Mouse (Mus musculus) midbrain, embryonic 16.5 days (tissue): ENCODE measurements around the gene Plb1. TPM values are rescaled to one million over a fixed set of nuclear protein-coding genes. Genes with fewer than 3 reads are reported as not detected.

Experiments
- ATAC-seq: fragments of 200-750 bp; cut with Nextera tagmentation; 2 replicates; pipeline ENCODE4 v1.8.0; 2017; ENCODE audit warnings: moderate TSS enrichment
- H3K27ac ChIP-seq: fragments of 300-500 bp; sonication (generic); 2 replicates; pipeline ENCODE4 v1.5.1; 2014; ENCODE audit warnings: mild to moderate bottlenecking, low read length, mixed read lengths
- H3K27me3 ChIP-seq: fragments of 300-500 bp; sonication (generic); 2 replicates; pipeline ENCODE4 v1.6.1; 2014; ENCODE audit warnings: low read depth, low read length, mixed read lengths; ENCODE audit not compliant: control insufficient read depth, insufficient read depth
- H3K36me3 ChIP-seq: fragments of 300-500 bp; sonication (generic); 2 replicates; pipeline ENCODE4 v1.6.1; 2014; ENCODE audit warnings: mild to moderate bottlenecking, low read length, moderate library complexity, mixed read lengths; ENCODE audit not compliant: control insufficient read depth, insufficient read depth
- H3K4me1 ChIP-seq: fragments of 300-500 bp; sonication (generic); 2 replicates; pipeline ENCODE4 v1.6.1; 2014; ENCODE audit warnings: mild to moderate bottlenecking, low read length, mixed read lengths; ENCODE audit not compliant: control insufficient read depth, insufficient read depth
- H3K4me2 ChIP-seq: fragments of 300-500 bp; sonication (generic); 2 replicates; pipeline ENCODE4 v1.6.1; 2014; ENCODE audit warnings: mild to moderate bottlenecking, low read length, mixed read lengths
- H3K4me3 ChIP-seq: fragments of 300-500 bp; sonication (generic); 2 replicates; pipeline ENCODE4 v1.5.1; 2014; ENCODE audit warnings: low read depth, mild to moderate bottlenecking, low read length, moderate library complexity, mixed read lengths
- H3K9ac ChIP-seq: fragments of 300-500 bp; sonication (generic); 2 replicates; pipeline ENCODE4 v1.6.1; 2014; ENCODE audit warnings: low read depth, low read length, mixed read lengths
- H3K9me3 ChIP-seq: fragments of 300-500 bp; sonication (generic); replicated peaks from 2 replicates; pipeline ENCODE4 v1.6.1; 2014; ENCODE audit warnings: mild to moderate bottlenecking, low read length, mixed read lengths; ENCODE audit not compliant: control insufficient read depth, poor library complexity, severe bottlenecking
- WGBS: fragments of 180-500 bp; shearing (Covaris S2); extraction: QIAGEN DNeasy Blood & Tissue Kit; methylation state at CpG from one replicate; pipeline ENCODE4 v1.1.7; 2014; 5-methylcytosine and 5-hydroxymethylcytosine counted together
- polyA plus RNA-seq: library from polyadenylated mRNA; unstranded; fragments of >200 nt; fragmentation: Nextera tagmentation; extraction: Ambion mirVana; gene quantifications from 2 replicates; pipeline ENCODE4 v1.2.1, GENCODE M21; 2015

The Plb1 gene
- polyA plus RNA-seq, 1 experiment from 2014 or later, result 0.04 TPM

DNA sequence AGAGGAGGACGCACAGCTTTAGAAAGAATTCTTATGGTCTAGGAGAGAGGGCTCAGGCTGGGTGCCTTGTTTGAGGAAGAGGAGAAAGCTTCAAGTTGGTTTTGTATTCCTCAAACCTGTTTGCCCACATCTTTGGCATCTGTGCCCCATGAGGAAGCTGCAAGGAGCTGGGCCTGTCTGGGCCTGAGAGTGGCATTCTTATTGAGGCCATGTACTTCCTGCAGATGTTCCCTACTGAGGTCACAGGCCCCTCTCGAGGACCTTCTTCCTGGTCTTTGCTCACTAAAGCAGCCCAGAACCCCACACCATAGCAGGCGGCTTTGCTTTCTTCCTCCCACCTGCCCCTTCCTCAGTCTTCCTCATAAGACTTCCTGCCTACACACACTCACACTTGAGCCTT lies 33.4 kb upstream of the Plb1 start:
- no peak overlapping the region for H3K27ac ChIP-seq
- no peak overlapping the region for H3K4me2 ChIP-seq
- H3K27me3 ChIP-seq, result no peaks in the 10 kb centered on the region
- H3K9ac ChIP-seq, result no peak overlapping the region
- H3K36me3 ChIP-seq, result no peaks in the 10 kb centered on the region
- 79% methylated on average over 3 of the region's 3 CpGs for WGBS
- no peaks in the 10 kb centered on the region for H3K4me1 ChIP-seq
- H3K4me3 ChIP-seq, result no peak overlapping the region
- H3K9me3 ChIP-seq, result no peaks in the 10 kb centered on the region
- ATAC-seq, result no peak

DNA sequence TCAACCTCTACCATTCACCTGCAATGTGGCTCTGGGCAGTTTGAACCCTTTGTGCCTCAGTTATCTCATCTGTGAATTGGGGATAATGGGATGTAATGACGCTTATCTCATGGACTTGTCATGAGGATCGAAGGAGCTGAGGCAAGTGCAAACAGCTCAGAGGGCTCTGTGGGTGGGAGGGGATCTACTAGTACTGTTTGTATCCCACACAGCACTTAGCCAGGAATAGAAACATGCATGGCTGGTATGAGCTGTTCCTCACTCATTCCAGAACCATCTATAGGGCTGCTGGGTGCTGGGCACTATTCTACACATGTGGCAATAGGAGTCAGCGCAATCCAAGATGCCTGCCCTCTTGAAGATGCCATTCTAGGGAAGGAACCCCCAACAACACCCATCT lies 32.9 kb upstream of the Plb1 start:
- Histone ChIP-seq H3K9ac (no peak overlapping the region), H3K27me3 (no peaks in the 10 kb centered on the region), H3K4me1 (no peaks in the 10 kb centered on the region), H3K4me3 (no peak overlapping the region), H3K27ac (no peak overlapping the region), H3K4me2 (no peak overlapping the region), H3K9me3 (no peaks in the 10 kb centered on the region), H3K36me3 (no peaks in the 10 kb centered on the region)
- 98% methylated on average over 3 of the region's 3 CpGs for WGBS
- ATAC-seq, result no peak

DNA sequence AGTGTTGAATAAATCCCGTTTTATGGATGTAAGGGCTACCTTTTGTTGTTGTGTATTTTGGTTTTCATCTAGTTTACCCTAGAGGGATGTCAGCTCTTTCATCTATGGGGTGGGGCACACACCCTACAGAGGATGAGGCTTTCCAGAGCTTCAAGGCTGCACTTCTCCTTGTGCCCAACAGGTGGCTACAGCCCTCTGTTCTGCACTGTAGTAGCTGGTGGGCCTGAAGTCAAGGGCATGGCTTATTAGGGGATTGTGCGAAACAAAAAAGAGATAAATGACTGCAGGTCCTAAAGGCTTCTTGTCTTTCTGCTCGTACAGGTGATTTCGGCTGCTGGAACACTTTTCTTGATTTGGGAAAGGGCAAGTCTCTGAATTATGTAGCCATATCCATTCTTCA lies 27.9 kb upstream of the Plb1 start:
- no peaks in the 10 kb centered on the region for H3K9me3 ChIP-seq
- H3K27ac ChIP-seq, result no peak overlapping the region
- H3K4me3 ChIP-seq, result no peak overlapping the region
- no peaks in the 10 kb centered on the region for H3K4me1 ChIP-seq
- H3K9ac ChIP-seq, result no peak overlapping the region
- H3K36me3 ChIP-seq, result no peaks in the 10 kb centered on the region
- H3K4me2 ChIP-seq, result no peak overlapping the region
- 73% methylated on average over 4 of the region's 4 CpGs for WGBS
- H3K27me3 ChIP-seq, result no peaks in the 10 kb centered on the region
- no peak for ATAC-seq

DNA sequence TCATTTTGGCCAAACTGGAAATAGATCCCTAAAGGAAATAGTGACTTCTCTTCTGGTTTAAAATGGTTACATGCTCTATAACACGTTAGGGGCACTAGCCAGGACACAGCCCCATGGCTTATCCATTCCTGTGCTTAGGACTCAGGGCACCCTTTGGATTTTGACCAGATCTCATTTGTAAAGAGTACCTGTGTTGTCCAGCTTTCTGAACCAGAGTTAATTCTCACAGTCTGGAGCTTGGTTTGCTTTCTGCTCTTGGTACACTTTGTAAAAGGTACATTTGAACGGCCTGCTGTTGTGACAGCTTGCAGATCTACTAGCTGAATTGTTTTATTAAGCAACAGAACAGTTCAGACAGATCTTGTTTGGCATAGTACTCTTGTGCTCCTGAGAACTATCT lies 25.8 kb upstream of the Plb1 start:
- H3K9me3 ChIP-seq, result no peaks in the 10 kb centered on the region
- no peaks in the 10 kb centered on the region for H3K4me1 ChIP-seq
- H3K9ac ChIP-seq, result no peak overlapping the region
- no peak for ATAC-seq
- H3K27me3 ChIP-seq, result no peaks in the 10 kb centered on the region
- H3K4me2 ChIP-seq, result no peak overlapping the region
- H3K27ac ChIP-seq, result no peak overlapping the region
- no peaks in the 10 kb centered on the region for H3K36me3 ChIP-seq
- 77% methylated on average over 2 of the region's 2 CpGs for WGBS
- no peak overlapping the region for H3K4me3 ChIP-seq

DNA sequence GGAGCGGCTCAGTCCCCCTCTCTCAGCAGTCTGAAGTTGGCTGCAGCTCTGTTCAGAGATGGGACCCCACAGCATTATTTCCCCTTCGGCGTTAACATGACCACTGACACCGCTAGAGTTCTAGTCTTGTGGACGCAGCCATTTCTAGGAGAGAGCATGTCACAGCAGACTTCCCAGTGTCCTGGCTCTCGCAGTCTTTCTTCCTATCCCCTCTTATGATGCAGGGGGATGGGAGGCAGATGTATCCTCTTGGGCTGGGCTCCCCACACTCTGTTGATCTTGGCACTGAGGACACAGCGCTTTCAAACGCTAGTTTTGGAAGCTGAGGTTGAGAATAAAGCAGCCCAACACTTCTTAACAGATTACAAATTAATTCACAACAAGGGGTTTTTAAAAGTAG lies 24.0 kb upstream of the Plb1 start:
- no peak for ATAC-seq
- no peaks in the 10 kb centered on the region for H3K9me3 ChIP-seq
- no peaks in the 10 kb centered on the region for H3K4me1 ChIP-seq
- no peak overlapping the region for H3K9ac ChIP-seq
- H3K4me3 ChIP-seq, result no peak overlapping the region
- no peaks in the 10 kb centered on the region for H3K27me3 ChIP-seq
- H3K36me3 ChIP-seq, result no peaks in the 10 kb centered on the region
- H3K27ac ChIP-seq, result no peak overlapping the region
- WGBS, result 71% methylated on average over 8 of the region's 8 CpGs
- H3K4me2 ChIP-seq, result no peak overlapping the region

DNA sequence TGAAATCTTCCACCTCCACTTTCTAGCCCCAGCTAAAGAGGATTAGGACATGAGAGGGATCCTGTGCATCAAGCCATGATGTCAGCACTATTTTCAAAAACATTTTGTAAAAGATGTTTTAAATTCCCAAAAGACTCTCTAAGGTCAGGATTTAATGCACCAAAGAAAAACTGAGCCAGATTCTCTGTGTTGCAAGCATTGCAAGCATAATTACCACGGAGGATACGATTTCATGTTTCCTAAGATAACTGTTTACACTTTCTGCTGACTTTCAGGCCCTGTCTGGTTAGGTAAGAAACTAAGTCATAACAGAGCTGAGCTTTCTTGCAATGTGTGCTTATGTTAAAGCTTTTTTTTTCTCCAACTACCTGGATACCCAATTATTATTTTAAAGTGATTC lies 21.5 kb upstream of the Plb1 start:
- no peak for ATAC-seq
- Histone ChIP-seq H3K4me3 (no peak overlapping the region), H3K4me1 (no peaks in the 10 kb centered on the region), H3K9ac (no peak overlapping the region), H3K9me3 (no peaks in the 10 kb centered on the region), H3K4me2 (no peak overlapping the region), H3K27ac (no peak overlapping the region), H3K36me3 (no peaks in the 10 kb centered on the region), H3K27me3 (no peaks in the 10 kb centered on the region)
- WGBS, result 41% methylated on average over 2 of the region's 2 CpGs

DNA sequence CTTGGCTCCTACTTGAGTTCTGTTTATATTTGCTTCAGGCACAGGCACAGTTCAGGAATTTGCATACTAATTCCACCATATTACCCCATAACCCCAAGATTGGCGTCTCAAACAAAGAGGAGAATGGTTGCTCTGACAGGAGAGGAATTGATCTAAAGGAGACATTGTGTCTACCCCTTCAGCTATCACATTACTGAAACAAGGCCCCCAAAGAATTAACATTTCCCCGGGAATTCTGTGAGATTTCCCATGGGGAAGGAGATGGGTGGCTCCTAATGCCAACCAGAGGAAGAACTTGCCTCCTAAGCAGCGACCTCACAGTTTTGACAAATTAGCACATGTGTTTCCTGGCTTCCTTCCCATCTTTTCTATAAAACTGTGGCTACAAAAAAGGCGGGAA lies 18.8 kb upstream of the Plb1 start:
- 50% methylated on average over 4 of the region's 4 CpGs for WGBS
- Histone ChIP-seq H3K4me1 (no peaks in the 10 kb centered on the region), H3K27ac (no peak overlapping the region), H3K9ac (no peak overlapping the region), H3K4me2 (no peak overlapping the region), H3K4me3 (no peak overlapping the region), H3K36me3 (no peaks in the 10 kb centered on the region), H3K27me3 (no peaks in the 10 kb centered on the region), H3K9me3 (no peaks in the 10 kb centered on the region)
- no peak for ATAC-seq

DNA sequence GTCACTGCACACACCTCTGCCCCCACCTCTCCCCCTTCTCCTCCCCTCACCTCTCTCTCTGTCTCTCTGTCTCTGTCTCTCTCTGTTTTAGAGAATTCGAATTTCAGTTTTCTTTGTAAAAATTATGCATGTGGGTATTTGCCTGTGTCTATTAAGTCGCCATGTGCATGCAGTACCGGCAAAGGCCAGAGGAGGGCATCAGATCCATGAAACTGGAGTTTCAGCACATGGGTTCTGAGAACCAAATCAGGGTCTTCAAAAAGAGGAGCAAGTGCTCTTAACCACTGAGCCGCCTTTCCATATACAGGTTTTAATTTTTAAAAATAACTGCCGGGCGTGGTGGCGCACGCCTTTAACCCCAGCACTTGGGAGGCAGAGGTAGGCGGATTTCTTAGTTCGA lies 17.0 kb upstream of the Plb1 start:
- no peaks in the 10 kb centered on the region for H3K4me1 ChIP-seq
- no peaks in the 10 kb centered on the region for H3K27me3 ChIP-seq
- H3K36me3 ChIP-seq, result no peaks in the 10 kb centered on the region
- H3K4me3 ChIP-seq, result no peak overlapping the region
- no peaks in the 10 kb centered on the region for H3K9me3 ChIP-seq
- H3K4me2 ChIP-seq, result no peak overlapping the region
- WGBS, result 75% methylated on average over 10 of the region's 10 CpGs
- H3K9ac ChIP-seq, result no peak overlapping the region
- H3K27ac ChIP-seq, result no peak overlapping the region
- ATAC-seq, result no peak

DNA sequence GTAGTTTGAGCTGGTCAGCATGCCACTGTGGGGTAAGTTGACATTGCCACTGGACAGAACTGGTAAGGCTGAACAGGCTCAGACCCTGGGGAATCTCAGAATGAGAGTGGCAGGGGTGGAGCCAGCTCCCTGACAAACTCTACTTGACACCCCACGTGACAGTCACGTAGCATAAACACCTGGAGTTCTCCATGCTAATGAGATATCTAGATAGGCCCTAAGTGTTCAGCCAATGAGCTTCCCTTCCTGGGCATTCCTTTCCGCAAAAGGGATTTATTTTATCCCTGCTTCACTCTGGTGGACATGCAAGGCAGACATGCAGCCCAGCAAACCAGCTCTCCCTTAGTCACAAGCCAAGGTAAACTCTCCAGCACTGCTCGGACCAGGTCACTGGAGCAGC lies 16.0 kb upstream of the Plb1 start:
- H3K36me3 ChIP-seq, result no peaks in the 10 kb centered on the region
- no peak overlapping the region for H3K4me3 ChIP-seq
- H3K4me2 ChIP-seq, result no peak overlapping the region
- H3K27ac ChIP-seq, result no peak overlapping the region
- no peak overlapping the region for H3K9ac ChIP-seq
- H3K4me1 ChIP-seq, result no peaks in the 10 kb centered on the region
- 67% methylated on average over 4 of the region's 4 CpGs for WGBS
- no peaks in the 10 kb centered on the region for H3K9me3 ChIP-seq
- no peaks in the 10 kb centered on the region for H3K27me3 ChIP-seq
- no peak for ATAC-seq

DNA sequence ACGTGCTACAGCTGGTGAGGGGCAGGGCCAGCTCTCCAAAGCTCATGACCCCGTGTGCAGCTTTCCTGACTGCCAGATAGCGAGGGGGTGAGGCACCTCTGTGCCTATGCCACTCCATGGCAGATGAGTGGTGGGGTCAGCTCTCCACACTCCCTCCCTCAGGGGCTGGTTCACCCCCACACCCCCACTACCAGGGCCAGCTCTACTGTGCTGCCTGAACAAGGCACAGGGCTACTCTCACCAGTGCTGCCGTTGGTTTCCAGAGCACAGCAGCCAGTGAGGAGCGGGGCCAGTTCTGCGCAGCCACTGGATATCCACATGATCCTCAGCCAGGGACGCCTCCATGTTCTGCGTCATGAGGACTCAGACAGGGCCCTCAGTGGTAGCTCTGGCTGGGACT lies 15.0 kb upstream of the Plb1 start:
- 83% methylated on average over 8 of the region's 8 CpGs for WGBS
- Histone ChIP-seq H3K36me3 (no peaks in the 10 kb centered on the region), H3K4me3 (no peak overlapping the region), H3K27ac (no peak overlapping the region), H3K9me3 (no peaks in the 10 kb centered on the region), H3K4me2 (no peak overlapping the region), H3K27me3 (no peaks in the 10 kb centered on the region), H3K9ac (no peak overlapping the region), H3K4me1 (no peaks in the 10 kb centered on the region)
- ATAC-seq, result no peak
